ENCODE assay signal across 9 mouse cellular contexts in the genomic region with DNA sequence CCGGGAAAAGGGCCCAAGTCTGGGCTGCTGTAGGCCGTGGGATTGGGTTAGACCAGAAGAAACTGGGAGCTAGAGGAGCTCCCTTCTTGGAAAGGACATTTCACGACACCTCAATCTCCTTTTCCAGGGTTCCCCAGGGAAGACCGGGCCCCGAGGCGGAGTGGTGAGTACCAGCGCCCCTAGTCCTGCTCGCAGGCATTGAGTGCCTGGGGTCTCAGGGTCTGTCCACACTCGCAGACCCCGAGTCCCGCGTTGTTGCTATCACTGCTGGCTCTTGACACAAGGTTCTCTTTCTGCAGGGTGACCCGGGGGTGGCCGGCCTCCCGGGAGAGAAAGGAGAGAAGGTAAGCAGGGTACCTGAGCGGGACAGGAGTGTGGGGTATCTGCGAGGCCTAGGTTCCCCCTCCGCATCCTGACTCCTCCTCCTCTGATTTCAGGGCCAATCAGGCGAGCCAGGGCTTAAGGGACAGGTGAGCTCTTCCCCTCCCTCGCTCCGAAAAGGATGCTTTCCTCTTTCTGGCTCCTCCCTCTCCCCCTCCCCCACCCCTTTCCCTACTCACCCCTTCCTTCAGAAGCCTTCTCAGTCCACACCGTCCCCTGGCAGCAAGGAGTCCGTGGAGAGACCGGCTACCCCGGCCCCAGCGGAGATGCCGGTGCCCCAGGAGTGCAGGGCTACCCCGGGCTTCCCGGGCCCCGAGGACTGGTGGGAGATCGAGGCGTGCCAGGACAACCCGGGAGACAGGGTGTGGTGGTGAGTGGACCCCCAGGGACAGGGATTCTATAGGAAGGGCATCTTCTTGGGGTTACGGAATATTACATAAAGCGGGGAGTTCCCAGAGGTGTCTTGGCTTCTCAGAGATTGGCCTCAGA. TPM values are rescaled to one million over a fixed set of nuclear protein-coding genes. Genes with fewer than 3 reads are reported as not detected.
DNase-seq lines count a peak whose midpoint lies in the region; ATAC-seq and TF ChIP-seq lines count a peak whose summit lies in the region.
"Had no signal": no experiment of that assay in that cellular context is flagged by ENCODE, and none has a peak within 500 bp of the region (broad histone marks: within the 10 kb centered on the region; RNA-seq: fewer than 3 reads in every experiment).

No protein-coding gene starts in this region.

- ATAC-seq in neural tube, embryonic 11.5 days (ENCODE audit: insufficient read depth, low FRiP score, low TSS enrichment), result no peak
- ATAC-seq in hindbrain, postnatal 0 days, result peak; percentile 82
- no peak for ATAC-seq in lung, postnatal 0 days
- ATAC-seq: inflammation-experienced regulatory T-cells, adult 6 months had no signal

- no peak overlapping the region for H3K4me3 ChIP-seq in neural tube, embryonic 11.5 days (ENCODE audit: low read depth, low read length)
- H3K4me3 ChIP-seq in hindbrain, postnatal 0 days (ENCODE audit: low read length), result peak overlapping the region; percentile 29
- no peak overlapping the region for H3K4me3 ChIP-seq in lung, postnatal 0 days (ENCODE audit: low read depth, low read length)

- H3K9me3 ChIP-seq in neural tube, embryonic 11.5 days (ENCODE audit: control insufficient read depth, low read length), result no peaks in the 10 kb centered on the region
- H3K9me3 ChIP-seq in hindbrain, postnatal 0 days (ENCODE audit: low read length), result no peaks in the 10 kb centered on the region
- H3K9me3 ChIP-seq in lung, postnatal 0 days (ENCODE audit: low read length), result no peaks in the 10 kb centered on the region

- peaks cover 6% of the 10 kb centered on the region for H3K27me3 ChIP-seq in neural tube, embryonic 11.5 days (ENCODE audit: control insufficient read depth, insufficient read depth, low read length)
- no peaks in the 10 kb centered on the region for H3K27me3 ChIP-seq in hindbrain, postnatal 0 days (ENCODE audit: insufficient read depth, low read length)
- no peaks in the 10 kb centered on the region for H3K27me3 ChIP-seq in lung, postnatal 0 days (replicated peaks; ENCODE audit: insufficient read depth, low read length)

- no peak for TF ChIP-seq EP300 in lung, postnatal 0 days (IDR thresholded peaks at IDR 0.05)

- peak overlapping the region; percentile 29 for H3K4me2 ChIP-seq in neural tube, embryonic 11.5 days (ENCODE audit: low read depth)
- H3K4me2 ChIP-seq in hindbrain, postnatal 0 days (ENCODE audit: low read depth, low read length), result peak overlapping the region; percentile 49
- no peak overlapping the region for H3K4me2 ChIP-seq in lung, postnatal 0 days (replicated peaks; ENCODE audit: low read depth, low read length)

- 7% methylated on average over 35 of the region's 35 CpGs for WGBS in neural tube, embryonic 11.5 days
- WGBS in hindbrain, postnatal 0 days, result 17% methylated on average over 35 of the region's 35 CpGs
- 18% methylated on average over 34 of the region's 35 CpGs for WGBS in lung, postnatal 0 days

- no peaks in the 10 kb centered on the region for H3K4me1 ChIP-seq in neural tube, embryonic 11.5 days (ENCODE audit: control insufficient read depth, insufficient read depth, low read length)
- no peaks in the 10 kb centered on the region for H3K4me1 ChIP-seq in hindbrain, postnatal 0 days (ENCODE audit: insufficient read depth, low read length)
- H3K4me1 ChIP-seq in lung, postnatal 0 days (ENCODE audit: insufficient read depth, low read depth, low read length), result no peaks in the 10 kb centered on the region

- DNase-seq in neural tube, embryonic 11.5 days (ENCODE audit: low spot score), result no peak
- DNase-seq in neural tube, embryonic 10.5 days (ENCODE audit: extremely low spot score, low spot score), result no peak
- DNase-seq in embryo, embryonic 11 days, result peak; percentile 22
- peak; percentile 59 for DNase-seq in hindbrain, postnatal 0 days (ENCODE audit: low spot score)
- peak; percentile 13 for DNase-seq in testis, postnatal 14 days (ENCODE audit: low spot score)
- no peak for DNase-seq in natural killer cell, adult 2 months (ENCODE audit: low spot score in 2 of 2)
- DNase-seq in lung, postnatal 0 days (ENCODE audit: low spot score), result no peak

- TF ChIP-seq CTCF in hindbrain, postnatal 0 days (IDR thresholded peaks at IDR 0.05; ENCODE audit: low read depth), result no peak
- TF ChIP-seq CTCF in lung, postnatal 0 days (IDR thresholded peaks at IDR 0.05), result no peak

- no peak overlapping the region for H3K27ac ChIP-seq in neural tube, embryonic 11.5 days (ENCODE audit: low read depth, low read length)
- H3K27ac ChIP-seq in hindbrain, postnatal 0 days, result no peak overlapping the region
- H3K27ac ChIP-seq in lung, postnatal 0 days (ENCODE audit: low read length), result no peak overlapping the region

- H3K9ac ChIP-seq in neural tube, embryonic 11.5 days (ENCODE audit: low read length), result peak overlapping the region; percentile 15
- H3K9ac ChIP-seq in hindbrain, postnatal 0 days (replicated peaks; ENCODE audit: low read length), result 0 out of 2 replicates have a peak overlapping the region, but pooled peaks have one; percentile 21
- no peak overlapping the region for H3K9ac ChIP-seq in lung, postnatal 0 days (replicated peaks; ENCODE audit: low read depth)

- H3K36me3 ChIP-seq in neural tube, embryonic 11.5 days (ENCODE audit: control insufficient read depth, insufficient read depth, low read length), result no peaks in the 10 kb centered on the region; the same call in 1 of the 2 replicates
- H3K36me3 ChIP-seq in hindbrain, postnatal 0 days (ENCODE audit: insufficient read depth, low read length), result no peaks in the 10 kb centered on the region
- no peaks in the 10 kb centered on the region for H3K36me3 ChIP-seq in lung, postnatal 0 days (ENCODE audit: insufficient read depth, low read length)

RNA-seq across cellular contexts. Expression of a gene that starts 13.5 kb away (rescaled TPM):
- 8.4 and 8.5 TPM in 2 replicates for polyA plus RNA-seq in neural tube, embryonic 11.5 days (2014; fragmentation: Nextera tagmentation; extraction: Ambion mirVana)
- 39.8 and 43.5 TPM in 2 replicates for total RNA-seq in hindbrain, postnatal 0 days (2014; rRNA removed)
- polyA plus RNA-seq in hindbrain, postnatal 0 days (2015; fragmentation: Nextera tagmentation; extraction: Ambion mirVana), result 22.8 and 23.8 TPM in 2 replicates
- 1.6 and 1.8 TPM in 2 replicates for polyA plus RNA-seq in lung, postnatal 0 days (2015; fragmentation: Nextera tagmentation; extraction: Ambion mirVana)
- polyA plus RNA-seq: inflammation-experienced regulatory T-cells, adult 6 months had no signal

RNA-seq across cellular contexts. Expression of a gene that starts 35.6 kb away (rescaled TPM):
- polyA plus RNA-seq in neural tube, embryonic 11.5 days (2014; fragmentation: Nextera tagmentation; extraction: Ambion mirVana), result 22.5 and 24.7 TPM in 2 replicates
- 78.4 and 79.8 TPM in 2 replicates for total RNA-seq in hindbrain, postnatal 0 days (2014; rRNA removed)
- 37.4 and 42.0 TPM in 2 replicates for polyA plus RNA-seq in hindbrain, postnatal 0 days (2015; fragmentation: Nextera tagmentation; extraction: Ambion mirVana)
- 10.8 and 12.4 TPM in 2 replicates for polyA plus RNA-seq in lung, postnatal 0 days (2015; fragmentation: Nextera tagmentation; extraction: Ambion mirVana)

RNA-seq across cellular contexts. Expression of a gene that starts 45.4 kb away (rescaled TPM):
- polyA plus RNA-seq in neural tube, embryonic 11.5 days (2014; fragmentation: Nextera tagmentation; extraction: Ambion mirVana), result 25.8 and 29.3 TPM in 2 replicates
- 20.5 and 21.7 TPM in 2 replicates for total RNA-seq in hindbrain, postnatal 0 days (2014; rRNA removed)
- 21.3 and 23.0 TPM in 2 replicates for polyA plus RNA-seq in hindbrain, postnatal 0 days (2015; fragmentation: Nextera tagmentation; extraction: Ambion mirVana)
- 24.8 and 28.6 TPM in 2 replicates for polyA plus RNA-seq in lung, postnatal 0 days (2015; fragmentation: Nextera tagmentation; extraction: Ambion mirVana)

RNA-seq across cellular contexts. Expression of a gene that starts 56.3 kb away (rescaled TPM):
- polyA plus RNA-seq in neural tube, embryonic 11.5 days (2014; fragmentation: Nextera tagmentation; extraction: Ambion mirVana), result 0.47 TPM in 1 of 2 replicates, not detected in the other
- total RNA-seq in hindbrain, postnatal 0 days (2014; rRNA removed), result not detected in 2 replicates
- 0.21 TPM in 1 of 2 replicates, not detected in the other for polyA plus RNA-seq in hindbrain, postnatal 0 days (2015; fragmentation: Nextera tagmentation; extraction: Ambion mirVana)
- polyA plus RNA-seq in lung, postnatal 0 days (2015; fragmentation: Nextera tagmentation; extraction: Ambion mirVana), result not detected in 2 replicates
- total RNA-seq: adrenal gland, postnatal 4 days had no signal
- polyA plus RNA-seq: inflammation-experienced regulatory T-cells, adult 6 months had no signal

Comparison
In these comparisons a context has a peak if more than half of its experiments do, and no peak if none do; other contexts are left out.
1. DNase-seq: peak in embryo, embryonic 11 days (single experiment), hindbrain, postnatal 0 days (single experiment) and testis, postnatal 14 days (single experiment); none in neural tube, embryonic 11.5 days (single experiment), neural tube, embryonic 10.5 days (single experiment), natural killer cell, adult 2 months (0 of 2) and lung, postnatal 0 days (single experiment).